Mouse (Mus musculus) olfactory bulb, adult 2 months (tissue): ENCODE data around the gene Cactin. TPM values are rescaled to one million over a fixed set of nuclear protein-coding genes. Genes with fewer than 3 reads are reported as not detected.
A peak's percentile ranks its signal among the peaks of the same experiment; 100 is the strongest.

Source experiments
- H3K27ac ChIP-seq: fragments of 200-500 bp; 2 replicates; pipeline ENCODE4 v1.5.1; 2012; ENCODE audit warnings: low read depth, low read length; ENCODE audit not compliant: insufficient read depth
- H3K4me1 ChIP-seq: fragments of 200-500 bp; 2 replicates; pipeline ENCODE4 v1.6.1; 2012; ENCODE audit warnings: low read length; ENCODE audit not compliant: control insufficient read depth, insufficient read depth
- H3K4me3 ChIP-seq: fragments of 200-500 bp; 2 replicates; pipeline ENCODE4 v1.5.1; 2012; ENCODE audit warnings: mild to moderate bottlenecking, low read depth, low read length, moderate library complexity; ENCODE audit not compliant: insufficient read depth
- CTCF ChIP-seq: fragments of 200-500 bp; IDR thresholded peaks from 2 replicates; pipeline ENCODE4 v1.5.1; 2012; ENCODE audit warnings: low read depth, mild to moderate bottlenecking, low read length, moderate library complexity; ENCODE audit not compliant: insufficient read depth
- POLR2A ChIP-seq: fragments of 200-500 bp; IDR thresholded peaks from 2 replicates; pipeline ENCODE4 v1.6.1; 2012; ENCODE audit warnings: mild to moderate bottlenecking, low read depth, low read length, moderate library complexity; ENCODE audit not compliant: insufficient read depth
- WGBS: fragments of 180-500 bp; shearing (Covaris S2); methylation state at CpG from one replicate; pipeline ENCODE4 v1.1.7; 2018; 5-methylcytosine and 5-hydroxymethylcytosine counted together
- polyA plus RNA-seq: library from polyadenylated mRNA; stranded (reverse); fragments of >200 nt; gene quantifications from 2 replicates; pipeline ENCODE4 v1.2.4, GENCODE M21; 2012; ENCODE audit warnings: low replicate concordance; ENCODE audit not compliant: missing spikeins, insufficient read depth, insufficient read length

Gene Cactin
- polyA plus RNA-seq, 1 experiment, result not detected

GRCm38 (mm10) chr10:81330007-81330406, 9.1 kb downstream of the Cactin start:
- Histone ChIP-seq H3K27ac (no peak overlapping the region), H3K4me3 (no peak overlapping the region), H3K4me1 (0 out of 2 replicates have a peak, but pooled peaks cover 1% of the 10 kb centered on the region)
- 72% methylated on average over 4 of the region's 4 CpGs for WGBS
- TF ChIP-seq CTCF (no peak), POLR2A (no peak)

DNA sequence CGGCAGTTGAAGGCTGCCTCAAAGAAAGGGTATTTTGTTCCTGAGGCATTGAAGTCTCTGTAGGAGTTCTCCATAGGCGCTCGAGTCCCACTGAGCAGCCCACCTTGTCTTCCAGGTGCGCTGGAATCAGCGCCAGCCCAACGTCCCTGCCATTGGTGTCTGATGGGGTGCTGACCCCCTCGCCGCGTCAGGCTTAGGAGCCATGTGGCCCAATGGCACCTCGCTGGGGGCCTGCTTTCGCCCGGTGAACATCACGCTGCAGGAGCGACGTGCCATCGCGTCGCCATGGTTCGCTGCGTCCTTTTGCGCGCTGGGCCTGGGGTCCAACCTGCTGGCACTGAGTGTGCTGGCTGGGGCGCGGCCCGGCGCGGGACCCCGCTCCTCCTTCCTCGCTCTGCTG, 11.4 kb downstream of the Cactin start:
- TF ChIP-seq POLR2A (no peak), CTCF (no peak)

GRCm38 (mm10) chr10:81334324-81334723, 13.4 kb downstream of the Cactin start:
- Histone ChIP-seq H3K4me3 (no peak overlapping the region), H3K27ac (no peak overlapping the region), H3K4me1 (peaks cover 9% of the 10 kb centered on the region; the same call in 1 of the 2 replicates)
- 77% methylated on average over 11 of the region's 11 CpGs for WGBS
- TF ChIP-seq CTCF (no peak), POLR2A (no peak)

More for the DNA sequence above, 11.4 kb downstream of the Cactin start:
- H3K4me1 ChIP-seq, result peaks cover 9% of the 10 kb centered on the region; the same call in 1 of the 2 replicates
- H3K27ac ChIP-seq, result no peak overlapping the region
- no peak overlapping the region for H3K4me3 ChIP-seq
- WGBS, result 29% methylated on average over 29 of the region's 29 CpGs

DNA sequence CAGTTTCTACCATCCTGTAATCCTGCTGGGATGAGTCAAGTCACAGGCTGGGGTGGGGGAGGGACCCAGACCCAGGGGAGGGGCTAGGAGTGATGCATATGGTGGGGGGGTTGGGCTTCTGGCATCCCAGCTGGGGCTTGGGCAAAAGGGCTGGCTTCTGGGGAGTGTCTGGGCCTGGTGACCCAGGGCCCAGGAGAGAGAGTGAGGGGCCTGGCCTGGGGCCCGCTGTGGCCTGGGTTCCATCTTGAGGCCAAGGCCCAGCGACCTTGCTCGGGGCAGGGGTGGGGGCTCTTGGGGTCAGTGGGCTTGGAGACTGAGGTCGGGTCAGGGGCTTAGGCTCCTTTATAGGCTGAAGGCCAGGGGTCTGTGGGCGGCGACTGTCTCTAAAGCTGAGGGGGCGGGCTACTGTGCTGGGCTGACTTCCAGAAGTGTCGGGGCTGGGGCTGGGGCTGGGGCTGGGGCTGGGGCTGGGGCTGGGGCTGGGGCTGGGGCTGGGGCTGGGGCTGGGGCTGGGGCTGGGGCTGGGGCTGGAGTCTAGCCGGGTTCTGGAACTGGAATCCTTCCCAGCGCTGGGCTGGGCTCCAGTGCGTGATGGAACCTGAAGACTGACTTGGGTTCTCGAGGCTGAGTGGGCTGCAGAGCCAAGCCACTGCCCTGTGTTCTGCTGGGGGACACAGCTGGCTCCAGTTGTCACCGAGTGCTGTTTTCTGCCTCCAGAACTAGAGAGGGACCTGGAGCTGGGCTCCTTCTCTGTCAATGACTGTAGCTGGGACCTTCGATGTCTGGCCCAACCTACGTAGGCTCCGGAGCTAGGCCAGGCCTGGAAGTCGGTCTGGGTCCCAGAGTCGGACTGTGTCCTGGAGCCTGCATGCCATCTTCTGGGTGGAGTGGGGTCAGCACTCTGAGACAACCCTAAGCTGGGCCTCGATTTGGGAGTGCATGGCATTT, 14.8 kb downstream of the Cactin start:
- peaks cover 9% of the 10 kb centered on the region; the same call in 1 of the 2 replicates for H3K4me1 ChIP-seq
- H3K27ac ChIP-seq, result no peak overlapping the region
- WGBS, result 47% methylated on average over 19 of the region's 19 CpGs
- H3K4me3 ChIP-seq, result no peak overlapping the region
- TF ChIP-seq CTCF (no peak), POLR2A (no peak)

- WGBS, result 97% methylated on average over 4 of the region's 4 CpGs
- H3K27ac ChIP-seq, result no peak overlapping the region
- TF ChIP-seq POLR2A, result no peak
- TF ChIP-seq CTCF, result no peak
- H3K4me1 ChIP-seq, result peaks cover 9% of the 10 kb centered on the region; the same call in 1 of the 2 replicates
- H3K4me3 ChIP-seq, result no peak overlapping the region
These were observed 15.7 kb downstream of the Cactin start for GRCm38 (mm10) chr10:81336558-81336957.

- WGBS, result 49% methylated on average over 17 of the region's 17 CpGs
- Histone ChIP-seq H3K4me3 (no peak overlapping the region), H3K4me1 (peaks cover 9% of the 10 kb centered on the region), H3K27ac (no peak overlapping the region)
- TF ChIP-seq POLR2A, result no peak
These were observed 19.8 kb downstream of the Cactin start for GRCm38 (mm10) chr10:81340551-81341332.

GRCm38 (mm10) chr10:81341333-81341949, 20.5 kb downstream of the Cactin start:
- Histone ChIP-seq H3K4me1 (peaks cover 8% of the 10 kb centered on the region), H3K27ac (no peak overlapping the region), H3K4me3 (no peak overlapping the region)
- TF ChIP-seq POLR2A, result no peak
- peak; percentile 81 for TF ChIP-seq CTCF
- 38% methylated on average over 16 of the region's 16 CpGs for WGBS

GRCm38 (mm10) chr10:81342686-81343505, 22.0 kb downstream of the Cactin start, which contains the start of gene Gipc3:
Gene Gipc3 (minus strand): TSS chr10:81343266.
- H3K27ac ChIP-seq, result no peak within 1 kb of the TSS

More at GRCm38 (mm10) chr10:81342686-81343505, 22.0 kb downstream of the Cactin start, which contains the start of gene Gipc3:
- peak within 1 kb of the TSS; percentile 29 for H3K4me3 ChIP-seq
- TF ChIP-seq CTCF (no peak), POLR2A (no peak)
- H3K4me1 ChIP-seq, result peaks cover 18% of the 10 kb centered on the region
- 6% methylated on average over 67 of the region's 67 CpGs for WGBS
